ENCODE assay signal across 23 mouse cellular contexts in the genomic region with DNA sequence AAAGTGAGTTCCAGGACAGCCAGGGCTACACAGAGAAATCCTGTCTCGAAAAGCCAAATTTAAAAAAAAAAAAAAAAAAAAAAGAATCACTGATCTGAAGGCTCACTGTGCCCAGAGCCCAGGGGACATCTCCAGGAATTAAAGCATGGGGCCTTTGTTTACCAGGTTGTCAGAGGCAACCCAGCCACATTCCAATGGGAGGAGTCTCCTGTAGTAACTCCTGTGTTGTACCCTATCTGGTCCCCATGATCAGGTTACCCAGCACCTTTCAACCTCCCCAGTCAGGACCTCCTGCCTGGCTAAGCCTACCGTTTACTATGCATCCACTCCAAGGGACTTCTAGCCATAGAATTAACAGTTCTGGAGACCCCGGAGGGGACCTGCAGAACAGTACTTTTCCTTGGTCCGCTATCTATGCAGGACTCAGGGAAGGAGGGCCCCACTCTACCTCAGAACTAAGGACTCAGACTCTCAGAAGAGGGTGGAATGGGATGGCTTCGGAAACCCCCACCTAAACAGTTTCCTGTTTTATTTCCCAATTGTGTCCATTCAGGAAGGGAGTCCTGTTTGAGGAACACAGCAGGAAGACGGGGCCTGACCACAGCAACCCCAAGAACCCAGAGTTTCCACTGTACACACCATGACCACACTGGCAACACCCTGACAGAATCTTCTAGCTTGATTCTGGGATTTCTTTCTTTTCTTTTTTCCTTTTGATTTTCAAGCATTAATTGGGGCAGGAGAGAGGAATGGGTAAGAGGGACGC.
A peak's percentile ranks its signal among the peaks of the same experiment; 100 is the strongest.
DNase-seq lines count a peak whose midpoint lies in the region; ATAC-seq and TF ChIP-seq lines count a peak whose summit lies in the region.
"Had no signal": no experiment of that assay in that cellular context is flagged by ENCODE, and none has a peak within 500 bp of the region (broad histone marks: within the 10 kb centered on the region; RNA-seq: fewer than 3 reads in every experiment).

No protein-coding gene starts in this region.

- TF ChIP-seq CTCF in heart, adult 2 months (IDR thresholded peaks at IDR 0.05): no peak

- TF ChIP-seq POLR2A in heart, adult 2 months (IDR thresholded peaks at IDR 0.05; ENCODE audit: insufficient read depth, low read depth, low read length): no peak

- H3K27me3 ChIP-seq in heart, adult 2 months (ENCODE audit: control insufficient read depth, insufficient read depth, low read length): no peaks in the 10 kb centered on the region
- no peaks in the 10 kb centered on the region for H3K27me3 ChIP-seq in heart, embryonic 11.5 days (ENCODE audit: control insufficient read depth, insufficient read depth, low read length)
- no peaks in the 10 kb centered on the region for H3K27me3 ChIP-seq in liver, embryonic 16.5 days (ENCODE audit: control insufficient read depth, insufficient read depth, low read depth, low read length)
- H3K27me3 ChIP-seq in hindbrain, embryonic 11.5 days (ENCODE audit: control insufficient read depth, insufficient read depth, low read length): no peaks in the 10 kb centered on the region
- H3K27me3 ChIP-seq: hindbrain, embryonic 13.5 days; midbrain, embryonic 13.5 days; Patski had no signal

- 41% methylated on average over 7 of the region's 7 CpGs for WGBS in heart, adult 2 months
- WGBS in heart, embryonic 11.5 days (ENCODE audit: insufficient replicate concordance): 41% methylated on average over 7 of the region's 7 CpGs
- 24% methylated on average over 7 of the region's 7 CpGs for WGBS in liver, embryonic 16.5 days (ENCODE audit: insufficient replicate concordance)
- WGBS in hindbrain, embryonic 11.5 days: 53% methylated on average over 7 of the region's 7 CpGs

- intact Hi-C loops in heart, adult 2 months (cut with DNase I): loop anchor here (2.0 kb wide), 1 partner anchor 74 kb away; no protein-coding TSS in a partner anchor

- peak overlapping the region; percentile 40 for H3K27ac ChIP-seq in heart, adult 2 months
- H3K27ac ChIP-seq in heart, embryonic 11.5 days (ENCODE audit: low read depth, low read length): no peak overlapping the region
- no peak overlapping the region for H3K27ac ChIP-seq in liver, embryonic 16.5 days (ENCODE audit: low read length)
- 0 out of 2 replicates have a peak overlapping the region, but pooled peaks have one; percentile 39 for H3K27ac ChIP-seq in brown adipose tissue, adult 24 weeks (replicated peaks; ENCODE audit: low read depth, low read length)
- no peak overlapping the region for H3K27ac ChIP-seq in hindbrain, embryonic 11.5 days (ENCODE audit: low read depth, low read length)
- H3K27ac ChIP-seq: hindbrain, embryonic 13.5 days; limb, embryonic 12.5 days; liver, embryonic 14.5 days; macrophage; midbrain, embryonic 13.5 days had no signal

- no peak overlapping the region for H3K4me2 ChIP-seq in heart, embryonic 11.5 days
- no peak overlapping the region for H3K4me2 ChIP-seq in liver, embryonic 16.5 days (ENCODE audit: low read depth, low read length)
- H3K4me2 ChIP-seq in hindbrain, embryonic 11.5 days (replicated peaks; ENCODE audit: low read depth, low read length): no peak overlapping the region
- H3K4me2 ChIP-seq: hindbrain, embryonic 13.5 days; limb, embryonic 12.5 days; midbrain, embryonic 13.5 days had no signal

- H3K36me3 ChIP-seq in heart, adult 2 months (ENCODE audit: control insufficient read depth, insufficient read depth, low read length): no peaks in the 10 kb centered on the region; the same call in 1 of the 2 replicates
- H3K36me3 ChIP-seq in heart, embryonic 11.5 days (ENCODE audit: control insufficient read depth, insufficient read depth, low read length): no peaks in the 10 kb centered on the region
- no peaks in the 10 kb centered on the region for H3K36me3 ChIP-seq in liver, embryonic 16.5 days (ENCODE audit: control insufficient read depth, insufficient read depth)
- H3K36me3 ChIP-seq in hindbrain, embryonic 11.5 days (ENCODE audit: control insufficient read depth, insufficient read depth, low read length): no peaks in the 10 kb centered on the region
- H3K36me3 ChIP-seq: hindbrain, embryonic 13.5 days; limb, embryonic 12.5 days; midbrain, embryonic 13.5 days had no signal

- no peaks in the 10 kb centered on the region for H3K9me3 ChIP-seq in heart, embryonic 11.5 days (replicated peaks; ENCODE audit: control insufficient read depth, low read length)
- no peaks in the 10 kb centered on the region for H3K9me3 ChIP-seq in liver, embryonic 16.5 days (replicated peaks; ENCODE audit: control insufficient read depth, low read length)
- H3K9me3 ChIP-seq in hindbrain, embryonic 11.5 days (ENCODE audit: control insufficient read depth, low read length): no peaks in the 10 kb centered on the region
- H3K9me3 ChIP-seq: hindbrain, embryonic 13.5 days; limb, embryonic 12.5 days; midbrain, embryonic 13.5 days had no signal

- no peak overlapping the region for H3K4me3 ChIP-seq in heart, adult 2 months
- H3K4me3 ChIP-seq in heart, embryonic 11.5 days (ENCODE audit: low read depth, low read length): no peak overlapping the region
- no peak overlapping the region for H3K4me3 ChIP-seq in liver, embryonic 16.5 days (ENCODE audit: low read depth, low read length)
- no peak overlapping the region for H3K4me3 ChIP-seq in brown adipose tissue, adult 24 weeks (ENCODE audit: insufficient read depth, low read depth, low read length)
- no peak overlapping the region for H3K4me3 ChIP-seq in hindbrain, embryonic 11.5 days (ENCODE audit: low read depth, low read length)
- H3K4me3 ChIP-seq: hindbrain, embryonic 13.5 days; limb, embryonic 12.5 days; midbrain, embryonic 13.5 days; myocyte had no signal

- no peaks in the 10 kb centered on the region for H3K79me2 ChIP-seq in heart, adult 2 months (replicated peaks; ENCODE audit: control insufficient read depth, insufficient read depth, low read length)

- ATAC-seq in heart, embryonic 11.5 days (replicated peaks; ENCODE audit: insufficient number of reproducible peaks, low FRiP score, low TSS enrichment): no peak
- 0 out of 2 replicates have a peak, but pooled peaks have one; percentile 35 for ATAC-seq in liver, embryonic 16.5 days (ENCODE audit: low read depth)
- peak; percentile 34; the same call in 1 of the 2 replicates for ATAC-seq in megakaryocyte, adult 5-6 weeks (ENCODE audit: poor library complexity, severe bottlenecking)
- no peak for ATAC-seq in hindbrain, embryonic 11.5 days (ENCODE audit: low FRiP score)
- ATAC-seq: intestine, postnatal 0 days; midbrain, embryonic 13.5 days; Patski had no signal

- TF ChIP-seq EP300 in heart, adult 2 months (IDR thresholded peaks at IDR 0.05; ENCODE audit: insufficient read depth, low read depth, low read length): no peak

- H3K4me1 ChIP-seq in heart, adult 2 months (ENCODE audit: control insufficient read depth, insufficient read depth, low read length): peaks cover 2% of the 10 kb centered on the region; the same call in 1 of the 2 replicates
- H3K4me1 ChIP-seq in heart, embryonic 11.5 days (ENCODE audit: control insufficient read depth, insufficient read depth, low read length): peaks cover 49% of the 10 kb centered on the region
- H3K4me1 ChIP-seq in liver, embryonic 16.5 days (ENCODE audit: control insufficient read depth, low read depth, low read length): peaks cover 3% of the 10 kb centered on the region; the same call in 1 of the 2 replicates
- H3K4me1 ChIP-seq in brown adipose tissue, adult 24 weeks (ENCODE audit: control insufficient read depth, insufficient read depth, insufficient read length, low read length): peaks cover 12% of the 10 kb centered on the region
- H3K4me1 ChIP-seq in hindbrain, embryonic 11.5 days (replicated peaks; ENCODE audit: control insufficient read depth, insufficient read depth, low read length): peaks cover 13% of the 10 kb centered on the region

- DNase-seq in heart, adult 2 months: no peak
- no peak for DNase-seq in liver
- no peak for DNase-seq in layer of hippocampus, postnatal 36 days
- DNase-seq in hindbrain, embryonic 11.5 days (ENCODE audit: low spot score): no peak
- DNase-seq: adrenal gland, postnatal 36 days; B cell, adult 2 months; cerebellum, adult 9-11 months; gastrocnemius, postnatal 25 days; kidney, postnatal 25 days; retina, postnatal 1 day; right cerebral cortex, postnatal 4 days had no signal

- H3K9ac ChIP-seq in heart, adult 2 months (ENCODE audit: low read depth, low read length): no peak overlapping the region
- no peak overlapping the region for H3K9ac ChIP-seq in heart, embryonic 11.5 days (ENCODE audit: low read depth, low read length)
- no peak overlapping the region for H3K9ac ChIP-seq in liver, embryonic 16.5 days (ENCODE audit: low read depth, low read length)
- no peak overlapping the region for H3K9ac ChIP-seq in hindbrain, embryonic 11.5 days (ENCODE audit: low read depth, low read length)
- H3K9ac ChIP-seq: hindbrain, embryonic 13.5 days; limb, embryonic 12.5 days; liver, embryonic 14.5 days; midbrain, embryonic 13.5 days had no signal

Comparison
In these comparisons a context has a peak if more than half of its experiments do, and no peak if none do; other contexts are left out.
1. H3K27ac ChIP-seq: peak in heart, adult 2 months (single experiment) and brown adipose tissue, adult 24 weeks (single experiment); none in heart, embryonic 11.5 days (single experiment), liver, embryonic 16.5 days (single experiment) and hindbrain, embryonic 11.5 days (single experiment).
2. ATAC-seq: peak in liver, embryonic 16.5 days (single experiment) and megakaryocyte, adult 5-6 weeks (single experiment); none in heart, embryonic 11.5 days (single experiment) and hindbrain, embryonic 11.5 days (single experiment).